Comparison of ENCODE assay signal across 8 mouse cellular contexts in the genomic region with DNA sequence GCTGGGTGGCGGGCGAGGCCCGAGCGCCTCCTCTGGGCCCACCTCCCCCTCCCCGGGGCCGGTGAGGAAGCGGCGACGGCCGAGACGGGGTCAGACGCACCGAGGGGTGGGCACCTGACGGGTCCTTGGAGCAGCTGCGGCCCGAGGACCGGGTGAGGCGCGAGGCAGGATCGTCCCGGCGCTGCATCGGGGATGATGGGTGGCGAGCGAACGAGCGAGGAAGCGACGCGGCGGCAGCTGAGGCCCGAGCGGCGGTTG. TPM values are rescaled to one million over a fixed set of nuclear protein-coding genes. Genes with fewer than 3 reads are reported as not detected.
DNase-seq lines count a peak whose midpoint lies in the region; ATAC-seq and TF ChIP-seq lines count a peak whose summit lies in the region.

No protein-coding gene starts in this region.

- ATAC-seq in heart, embryonic 13.5 days (ENCODE audit: extremely low read depth, insufficient number of reproducible peaks, low FRiP score, low TSS enrichment): no peak
- ATAC-seq in Patski: peak; percentile 6
- peak; percentile 71 for ATAC-seq in hindbrain, embryonic 11.5 days (ENCODE audit: low FRiP score)
- ATAC-seq in megakaryocyte progenitor cell, adult 5-6 weeks (replicated peaks; ENCODE audit: poor library complexity): 0 out of 2 replicates have a peak, but pooled peaks have one; percentile 0

- no peaks in the 10 kb centered on the region for H3K27me3 ChIP-seq in heart, embryonic 13.5 days (replicated peaks)
- no peaks in the 10 kb centered on the region for H3K27me3 ChIP-seq in Patski
- no peaks in the 10 kb centered on the region for H3K27me3 ChIP-seq in hindbrain, embryonic 11.5 days (ENCODE audit: control insufficient read depth, insufficient read depth, low read length)

- H3K9me3 ChIP-seq in heart, embryonic 13.5 days: no peaks in the 10 kb centered on the region
- H3K9me3 ChIP-seq in hindbrain, embryonic 11.5 days (ENCODE audit: control insufficient read depth, low read length): no peaks in the 10 kb centered on the region

- DNase-seq in heart, adult 9 months (ENCODE audit: low spot score in 2 of 2): no peak
- no peak for DNase-seq in Patski (ENCODE audit: low read depth, low spot score)
- DNase-seq in hindbrain, embryonic 11.5 days (ENCODE audit: low spot score): no peak
- DNase-seq in adrenal gland, postnatal 10 days: no peak
- DNase-seq in gastrocnemius, adult 18-20 months (ENCODE audit: low spot score): no peak
- DNase-seq in gastrocnemius, postnatal 25 days: no peak

- H3K9ac ChIP-seq in heart, embryonic 13.5 days: peak overlapping the region; percentile 100
- H3K9ac ChIP-seq in hindbrain, embryonic 11.5 days (ENCODE audit: low read depth, low read length): peak overlapping the region; percentile 89

- in situ Hi-C loops in Patski (cut with MboI; ENCODE audit: low pct_unique_long_range_greater_than_20kb): no loop called here

- H3K27ac ChIP-seq in heart, embryonic 13.5 days (replicated peaks): peak overlapping the region; percentile 99
- H3K27ac ChIP-seq in hindbrain, embryonic 11.5 days (ENCODE audit: low read depth, low read length): peak overlapping the region; percentile 99

- POLR2A ChIA-PET in Patski (lab: Charles Lee): interaction anchor here (0.6 to 1.2 kb wide), 3 partner anchors 9 to 35 kb away, joined by 3 read pairs; no protein-coding TSS in a partner anchor

- CTCF ChIA-PET in Patski (lab: Charles Lee): no interaction called here

- peak overlapping the region; percentile 100 for H3K4me3 ChIP-seq in heart, embryonic 13.5 days
- H3K4me3 ChIP-seq in hindbrain, embryonic 11.5 days (ENCODE audit: low read depth, low read length): peak overlapping the region; percentile 94

- H3K36me3 ChIP-seq in heart, embryonic 13.5 days: peaks cover 13% of the 10 kb centered on the region
- no peaks in the 10 kb centered on the region for H3K36me3 ChIP-seq in hindbrain, embryonic 11.5 days (ENCODE audit: control insufficient read depth, insufficient read depth, low read length)

- H3K4me2 ChIP-seq in heart, embryonic 13.5 days: peak overlapping the region; percentile 79
- peak overlapping the region; percentile 68 for H3K4me2 ChIP-seq in hindbrain, embryonic 11.5 days (replicated peaks; ENCODE audit: low read depth, low read length)

- 0% methylated on average over 28 of the region's 34 CpGs for WGBS in heart, embryonic 13.5 days
- WGBS in hindbrain, embryonic 11.5 days: 0% methylated on average over 25 of the region's 34 CpGs

- peaks cover 41% of the 10 kb centered on the region for H3K4me1 ChIP-seq in heart, embryonic 13.5 days
- H3K4me1 ChIP-seq in hindbrain, embryonic 11.5 days (replicated peaks; ENCODE audit: control insufficient read depth, insufficient read depth, low read length): no peaks in the 10 kb centered on the region; the same call in 1 of the 2 replicates

- no peak for TF ChIP-seq CTCF in Patski (IDR thresholded peaks at IDR 0.05)

RNA-seq across cellular contexts. Expression of gene Khdrbs1, which starts 0.2 kb away (rescaled TPM):
- 75.6 and 77.5 TPM in 2 replicates for polyA plus RNA-seq in heart, embryonic 13.5 days (2015; fragmentation: Nextera tagmentation; extraction: Ambion mirVana)
- 95.2 TPM for polyA plus RNA-seq in Patski (2021)
- polyA plus RNA-seq in hindbrain, embryonic 11.5 days (2014; fragmentation: Nextera tagmentation; extraction: Ambion mirVana): 158 and 183 TPM in 2 replicates
- 104 and 118 TPM in 2 replicates for total RNA-seq in megakaryocyte progenitor cell, adult 5-6 weeks (2015)
- 87.7 and 97.3 TPM in 2 replicates for total RNA-seq in megakaryocyte progenitor cell, adult 5-6 weeks (2017)
- 10 to 100 TPM; 64.3 to 83.7 TPM for total RNA-seq in adrenal gland, postnatal 10 days (2021)
- 10 to 100 TPM; 22.7 to 24.3 TPM for total RNA-seq in gastrocnemius, adult 18-20 months (2021)
- 10 to 100 TPM; 21.5 to 25.7 TPM for total RNA-seq in gastrocnemius, postnatal 25 days (2021)

RNA-seq across cellular contexts. Expression of gene Tmem39b, which starts 45.3 kb away (rescaled TPM):
- polyA plus RNA-seq in heart, embryonic 13.5 days (2015; fragmentation: Nextera tagmentation; extraction: Ambion mirVana): 6.7 and 6.9 TPM in 2 replicates
- 7.8 TPM for polyA plus RNA-seq in Patski (2021)
- polyA plus RNA-seq in hindbrain, embryonic 11.5 days (2014; fragmentation: Nextera tagmentation; extraction: Ambion mirVana): 27.7 and 30.9 TPM in 2 replicates
- total RNA-seq in megakaryocyte progenitor cell, adult 5-6 weeks (2015): 23.5 and 26.4 TPM in 2 replicates
- total RNA-seq in megakaryocyte progenitor cell, adult 5-6 weeks (2017): 3.0 and 7.3 TPM in 2 replicates
- total RNA-seq in adrenal gland, postnatal 10 days (2021): 10 to 100 TPM in 1 of 2 experiments, 1 to 10 TPM in 1; 9.7 to 11.4 TPM
- total RNA-seq in gastrocnemius, adult 18-20 months (2021): 1 to 10 TPM; 3.0 to 3.9 TPM
- 1 to 10 TPM; 3.5 to 4.7 TPM for total RNA-seq in gastrocnemius, postnatal 25 days (2021)
